Mouse (Mus musculus): ENCODE measurements at regions not wholly inside any gene's neighbourhood (a gene's known extent, or its start where the extent isn't known, plus 50 kb on each side); places are given as distances from the start of the nearest gene placed in this dataset.

GRCm38 (mm10) chrX:64080717-64081116 lies 71.3 kb downstream of the Gm6760 start:
- no peak overlapping the region for H3K4me2 ChIP-seq (ENCODE audit: low read depth)

GRCm38 (mm10) chrX:64058389-64058788 lies 93.6 kb downstream of the Gm6760 start:
- no peaks in the 10 kb centered on the region for H3K4me1 ChIP-seq (ENCODE audit: insufficient read depth)
- no peak for ATAC-seq
- H3K27ac ChIP-seq (ENCODE audit: low read depth, low read length) = no peak overlapping the region
- H3K36me3 ChIP-seq (ENCODE audit: insufficient read depth) = no peaks in the 10 kb centered on the region
- no peak overlapping the region for H3K4me3 ChIP-seq (ENCODE audit: low read depth, low read length)
- H3K4me2 ChIP-seq (ENCODE audit: low read depth) = no peak overlapping the region
- H3K9me3 ChIP-seq (ENCODE audit: low read length) = no peaks in the 10 kb centered on the region
- peak; percentile 21; the same call in 1 of the 2 replicates for TF ChIP-seq CTCF (IDR thresholded peaks at IDR 0.05; ENCODE audit: low read depth)
- DNase-seq = no peak
- 33% methylated on average over 1 of the region's 1 CpGs for WGBS
- H3K9ac ChIP-seq = no peak overlapping the region
- no peaks in the 10 kb centered on the region for H3K27me3 ChIP-seq (ENCODE audit: insufficient read depth, low read length)

More at GRCm38 (mm10) chrX:64080717-64081116, 71.3 kb downstream of the Gm6760 start:
- no peaks in the 10 kb centered on the region for H3K36me3 ChIP-seq (ENCODE audit: insufficient read depth)
- H3K27me3 ChIP-seq (ENCODE audit: insufficient read depth, low read length) = no peaks in the 10 kb centered on the region
- TF ChIP-seq CTCF (IDR thresholded peaks at IDR 0.05; ENCODE audit: low read depth) = no peak
- H3K4me1 ChIP-seq (ENCODE audit: insufficient read depth) = no peaks in the 10 kb centered on the region
- H3K9me3 ChIP-seq (ENCODE audit: low read length) = no peaks in the 10 kb centered on the region
- H3K4me3 ChIP-seq (ENCODE audit: low read depth, low read length) = no peak overlapping the region
- no peak overlapping the region for H3K27ac ChIP-seq (ENCODE audit: low read depth, low read length)
- no peak for ATAC-seq
- no peak for DNase-seq
- no peak overlapping the region for H3K9ac ChIP-seq

GRCm38 (mm10) chrX:64056776-64057175 lies 95.2 kb downstream of the Gm6760 start:
- H3K27ac ChIP-seq (ENCODE audit: low read depth, low read length) = no peak overlapping the region
- H3K36me3 ChIP-seq (ENCODE audit: insufficient read depth) = no peaks in the 10 kb centered on the region
- 26% methylated on average over 1 of the region's 1 CpGs for whole genome bisulfite sequencing
- no peaks in the 10 kb centered on the region for H3K27me3 ChIP-seq (ENCODE audit: insufficient read depth, low read length)
- ATAC-seq = no peak
- no peaks in the 10 kb centered on the region for H3K4me1 ChIP-seq (ENCODE audit: insufficient read depth)
- DNase-seq = peak; percentile 24
- no peak overlapping the region for H3K4me3 ChIP-seq (ENCODE audit: low read depth, low read length)
- no peak for TF ChIP-seq CTCF (IDR thresholded peaks at IDR 0.05; ENCODE audit: low read depth)
- H3K9ac ChIP-seq = no peak overlapping the region
- H3K4me2 ChIP-seq (ENCODE audit: low read depth) = no peak overlapping the region
- no peaks in the 10 kb centered on the region for H3K9me3 ChIP-seq (ENCODE audit: low read length)

Data from forebrain, postnatal 0 days (tissue).